26 mouse cellular contexts compared by ENCODE assay signal in genomic region chr11:34194158-34194941, GRCm38 (mm10). TPM values are rescaled to one million over a fixed set of nuclear protein-coding genes. Genes with fewer than 3 reads are reported as not detected.
A peak's percentile ranks its signal among the peaks of the same experiment; 100 is the strongest.
DNase-seq lines count a peak whose midpoint lies in the region; ATAC-seq and TF ChIP-seq lines count a peak whose summit lies in the region.
"Had no signal": no experiment of that assay in that cellular context is flagged by ENCODE, and none has a peak within 500 bp of the region (broad histone marks: within the 10 kb centered on the region; RNA-seq: fewer than 3 reads in every experiment).

No protein-coding gene starts in this region.

- no peak for TF ChIP-seq RAD21 in CH12.LX (IDR thresholded peaks at IDR 0.05; ENCODE audit: low read depth, low read length)

- no peaks in the 10 kb centered on the region for H3K4me1 ChIP-seq in heart, postnatal 0 days (ENCODE audit: control insufficient read depth, insufficient read depth)
- H3K4me1 ChIP-seq in lung, embryonic 16.5 days (replicated peaks; ENCODE audit: control insufficient read depth, insufficient read depth, low read length), result peaks cover 9% of the 10 kb centered on the region; the same call in 1 of the 2 replicates
- no peaks in the 10 kb centered on the region for H3K4me1 ChIP-seq in lung, adult 2 months (ENCODE audit: control insufficient read depth, insufficient read depth, low read length)
- peaks cover 20 to 44% of the 10 kb centered on the region in 2 experiments for H3K4me1 ChIP-seq in CH12.LX (ENCODE audit: control insufficient read depth in 1 of 2, insufficient read depth in 2 of 2)
- H3K4me1 ChIP-seq: forebrain, embryonic 13.5 days; intestine, embryonic 15.5 days had no signal

- in situ Hi-C loops in CH12.LX (cut with MboI; ENCODE audit: low pct_ligation_motif_present, low pct_unique_long_range_greater_than_20kb, low sequenced_read_pairs), result no loop called here

- TF ChIP-seq CTCF in heart, postnatal 0 days (IDR thresholded peaks at IDR 0.05; ENCODE audit: low read depth), result no peak
- no peak for TF ChIP-seq CTCF in lung, adult 2 months (IDR thresholded peaks at IDR 0.05; ENCODE audit: insufficient read depth, low read length)
- TF ChIP-seq CTCF in CH12.LX (conservative IDR thresholded peaks at IDR 0.05 in 1 of 2, IDR thresholded peaks at IDR 0.05 in 1 of 2; ENCODE audit: low read depth in 2 of 2, low read length in 2 of 2), result no peak
- TF ChIP-seq CTCF in brain, embryonic 14.5 days (IDR thresholded peaks at IDR 0.05; ENCODE audit: borderline replicate concordance, extremely low read depth, insufficient read depth, insufficient read length), result no peak

- dilution Hi-C loops in CH12.LX (cut with MboI; ENCODE audit: extremely low pct_ligation_motif_present, extremely low pct_unique_long_range_greater_than_20kb, low sequenced_read_pairs), result no loop called here

- no peak overlapping the region for H3K4me3 ChIP-seq in heart, postnatal 0 days (ENCODE audit: low read depth, low read length)
- no peak overlapping the region for H3K4me3 ChIP-seq in lung, embryonic 16.5 days (ENCODE audit: low read length)
- no peak overlapping the region for H3K4me3 ChIP-seq in lung, adult 2 months (replicated peaks; ENCODE audit: extremely low read depth, low read depth, low read length)
- peak overlapping the region in 1 of 3 experiments; percentile 13 for H3K4me3 ChIP-seq in CH12.LX (replicated peaks in 1 of 3; ENCODE audit: low read depth in 2 of 3, low read length in 2 of 3, poor library complexity in 1 of 3)
- H3K4me3 ChIP-seq: embryonic facial prominence, embryonic 10.5 days; forebrain, embryonic 13.5 days; gastrocnemius, adult 2 months; heart, embryonic 10.5 days; hindbrain, embryonic 10.5 days; intestine, embryonic 15.5 days had no signal

- H3K27ac ChIP-seq in heart, postnatal 0 days (ENCODE audit: low read depth), result peak overlapping the region; percentile 34; the same call in 1 of the 2 replicates
- H3K27ac ChIP-seq in lung, embryonic 16.5 days (ENCODE audit: low read length), result peak overlapping the region; percentile 79
- peak overlapping the region; percentile 65; the same call in 1 of the 2 replicates for H3K27ac ChIP-seq in CH12.LX (ENCODE audit: insufficient read depth, low read depth)
- H3K27ac ChIP-seq: embryonic facial prominence, embryonic 10.5 days; forebrain, embryonic 13.5 days; gastrocnemius, adult 2 months; heart, embryonic 10.5 days; hindbrain, embryonic 10.5 days; hindbrain, embryonic 14.5 days; intestine, embryonic 15.5 days had no signal

- TF ChIP-seq POLR2A in lung, adult 2 months (IDR thresholded peaks at IDR 0.05; ENCODE audit: borderline replicate concordance, extremely low read depth, low read depth, low read length), result no peak
- peak; percentile 36; the same call in 1 of the 2 replicates for TF ChIP-seq POLR2A in CH12.LX (IDR thresholded peaks at IDR 0.05; ENCODE audit: low read depth, low read length)
- no peak for TF ChIP-seq POLR2A in brain, embryonic 14.5 days (IDR thresholded peaks at IDR 0.05; ENCODE audit: borderline replicate concordance, extremely low read depth, insufficient read depth, insufficient read length, poor library complexity, severe bottlenecking)

- no peak for DNase-seq in heart, postnatal 0 days (ENCODE audit: low spot score)
- no peak for DNase-seq in heart, adult 18-20 months
- no peak for DNase-seq in lung, adult 2 months
- peak; percentile 80 for DNase-seq in CH12.LX (ENCODE audit: extremely low read depth)
- peak; percentile 4 for DNase-seq in brain, embryonic 14.5 days (ENCODE audit: low read depth)
- no peak for DNase-seq in yolk sac, embryonic 10.5 days (ENCODE audit: low spot score)
- DNase-seq: adrenal gland, adult 2 months; adrenal gland, postnatal 25 days; B cell, adult 2 months; cerebellum, adult 2 months; cerebellum, postnatal 10 days; forebrain, postnatal 0 days; gastrocnemius, adult 2 months; gastrocnemius, postnatal 25 days; heart, postnatal 14 days had no signal

- ATAC-seq in heart, postnatal 0 days (ENCODE audit: insufficient read depth, low read depth), result no peak; the same call in 1 of the 2 replicates
- ATAC-seq in lung, embryonic 16.5 days (ENCODE audit: low read depth), result peak; percentile 84
- ATAC-seq: activated CD4-positive, CD25-positive, alpha-beta regulatory T cell, adult 4 months; CD4-positive, CD25-positive, alpha-beta regulatory T cell, adult 4 months; forebrain, embryonic 13.5 days; forebrain, postnatal 0 days; intestine, embryonic 15.5 days; Patski had no signal

- TF ChIP-seq EP300 in heart, postnatal 0 days (IDR thresholded peaks at IDR 0.05; ENCODE audit: low read depth), result no peak
- peak; percentile 93 for TF ChIP-seq EP300 in CH12.LX (IDR thresholded peaks at IDR 0.05; ENCODE audit: low read length)

- no peak overlapping the region for H3K9ac ChIP-seq in heart, postnatal 0 days (replicated peaks; ENCODE audit: low read depth, low read length)
- H3K9ac ChIP-seq in lung, embryonic 16.5 days (ENCODE audit: low read length), result no peak overlapping the region
- H3K9ac ChIP-seq in CH12.LX (ENCODE audit: insufficient read depth, low read depth), result 0 out of 2 replicates have a peak overlapping the region, but pooled peaks have one; percentile 15
- H3K9ac ChIP-seq: forebrain, embryonic 13.5 days; forebrain, postnatal 0 days; hindbrain, embryonic 14.5 days; intestine, embryonic 15.5 days had no signal

- H3K27me3 ChIP-seq in heart, postnatal 0 days (ENCODE audit: control insufficient read depth, insufficient read depth, low read length), result no peaks in the 10 kb centered on the region
- no peaks in the 10 kb centered on the region for H3K27me3 ChIP-seq in lung, embryonic 16.5 days (ENCODE audit: control insufficient read depth, insufficient read depth, low read depth, low read length)
- H3K27me3 ChIP-seq in CH12.LX (replicated peaks), result peaks cover 1% of the 10 kb centered on the region
- H3K27me3 ChIP-seq: forebrain, embryonic 13.5 days; intestine, embryonic 15.5 days had no signal

- WGBS in heart, postnatal 0 days, result 42% methylated on average over 9 of the region's 9 CpGs
- WGBS in lung, embryonic 16.5 days, result 29% methylated on average over 9 of the region's 9 CpGs
- WGBS in lung, adult 2 months, result 43% methylated on average over 9 of the region's 9 CpGs

- H3K36me3 ChIP-seq in heart, postnatal 0 days (replicated peaks; ENCODE audit: control insufficient read depth, insufficient read depth, low read length), result no peaks in the 10 kb centered on the region
- H3K36me3 ChIP-seq in lung, embryonic 16.5 days (ENCODE audit: control insufficient read depth, insufficient read depth, low read length), result no peaks in the 10 kb centered on the region
- no peaks in the 10 kb centered on the region for H3K36me3 ChIP-seq in CH12.LX (replicated peaks in 1 of 2; ENCODE audit: control insufficient read depth in 1 of 2, insufficient read depth in 1 of 2, low read length in 1 of 2)
- H3K36me3 ChIP-seq: embryonic facial prominence, embryonic 10.5 days; heart, embryonic 10.5 days; hindbrain, embryonic 10.5 days; intestine, embryonic 15.5 days had no signal

- no peak overlapping the region for H3K4me2 ChIP-seq in heart, postnatal 0 days (ENCODE audit: low read depth, low read length)
- no peak overlapping the region for H3K4me2 ChIP-seq in lung, embryonic 16.5 days (ENCODE audit: low read depth, low read length)
- H3K4me2 ChIP-seq in CH12.LX (ENCODE audit: insufficient read depth, low read depth, poor library complexity, severe bottlenecking), result peak overlapping the region; percentile 97
- H3K4me2 ChIP-seq: forebrain, embryonic 13.5 days; hindbrain, embryonic 14.5 days; intestine, embryonic 15.5 days had no signal

- no peaks in the 10 kb centered on the region for H3K79me2 ChIP-seq in CH12.LX (replicated peaks; ENCODE audit: control insufficient read depth, extremely low read depth, insufficient read depth, poor library complexity, severe bottlenecking)

- H3K9me3 ChIP-seq in heart, postnatal 0 days (replicated peaks; ENCODE audit: control insufficient read depth, low read length), result no peaks in the 10 kb centered on the region
- no peaks in the 10 kb centered on the region for H3K9me3 ChIP-seq in lung, embryonic 16.5 days (ENCODE audit: control insufficient read depth, low read length)
- H3K9me3 ChIP-seq in CH12.LX (replicated peaks; ENCODE audit: low read length), result no peaks in the 10 kb centered on the region
- H3K9me3 ChIP-seq: embryonic facial prominence, embryonic 10.5 days; forebrain, embryonic 13.5 days; heart, embryonic 10.5 days; hindbrain, embryonic 10.5 days; intestine, embryonic 15.5 days had no signal

TF ChIP-seq in CH12.LX, 34 proteins besides CTCF, POLR2A, EP300 and RAD21 (continues in another document):
- peak; percentile 68 for TF ChIP-seq BHLHE40 (IDR thresholded peaks at IDR 0.05; ENCODE audit: low read depth, low read length)
- 0 out of 2 replicates have a peak, but pooled peaks have one; percentile 44 for TF ChIP-seq MAFK (IDR thresholded peaks at IDR 0.05; ENCODE audit: insufficient replicate concordance, low read length)
- TF ChIP-seq CHD1 (IDR thresholded peaks at IDR 0.05; ENCODE audit: low read depth, low read length), result peak; percentile 63; the same call in 1 of the 2 replicates
- TF ChIP-seq ZC3H11A (IDR thresholded peaks at IDR 0.05; ENCODE audit: low read depth, low read length), result no peak
- peak; percentile 47; the same call in 1 of the 2 replicates for TF ChIP-seq JUND (conservative IDR thresholded peaks at IDR 0.05; ENCODE audit: low read depth, low read length)
- TF ChIP-seq POLR2AphosphoS2 (IDR thresholded peaks at IDR 0.05; ENCODE audit: low read depth, low read length), result no peak
- TF ChIP-seq MEF2A (IDR thresholded peaks at IDR 0.05; ENCODE audit: borderline replicate concordance, low read depth, low read length), result peak; percentile 88
- no peak for TF ChIP-seq KAT2A (IDR thresholded peaks at IDR 0.05; ENCODE audit: insufficient replicate concordance, low read length)
- TF ChIP-seq ZMIZ1 (IDR thresholded peaks at IDR 0.05; ENCODE audit: low read depth, low read length), result no peak
- no peak for TF ChIP-seq E2F4 (IDR thresholded peaks at IDR 0.05; ENCODE audit: insufficient replicate concordance, low read depth, low read length)
- TF ChIP-seq ZKSCAN1 (IDR thresholded peaks at IDR 0.05; ENCODE audit: borderline replicate concordance, low read depth, low read length), result no peak
- TF ChIP-seq TCF12 (IDR thresholded peaks at IDR 0.05; ENCODE audit: low read depth, low read length), result peak; percentile 45; the same call in 1 of the 2 replicates
- no peak; the same call in 1 of the 2 replicates for TF ChIP-seq CHD2 (IDR thresholded peaks at IDR 0.05; ENCODE audit: low read length)

RNA-seq across cellular contexts. Expression of gene Foxi1, which starts 13.5 kb away (rescaled TPM):
- not detected in 2 replicates for total RNA-seq in heart, postnatal 0 days (2014; rRNA removed; ENCODE audit: low replicate concordance)
- polyA plus RNA-seq in heart, postnatal 0 days (2015; fragmentation: Nextera tagmentation; extraction: Ambion mirVana), result not detected in 2 replicates
- not detected for total RNA-seq in heart, adult 18-20 months (2021)
- not detected in 2 replicates for polyA plus RNA-seq in lung, embryonic 16.5 days (2015; fragmentation: Nextera tagmentation; extraction: Ambion mirVana)
- polyA plus RNA-seq in lung, adult 2 months (2012; rRNA removed), result 0.07 TPM in 1 of 2 replicates, not detected in the other
- total RNA-seq in CH12.LX (2012; rRNA removed), result not detected in 2 replicates
- total RNA-seq in CH12.LX (2014; rRNA removed), result not detected in 2 replicates
- polyA plus RNA-seq in CH12.LX (2012; ENCODE audit: insufficient read length, low read depth), result not detected in 2 replicates
- polyA plus RNA-seq in brain, embryonic 14.5 days (2012; rRNA removed), result not detected in 2 replicates
- total RNA-seq: adrenal gland, adult 2 months; adrenal gland, postnatal 25 days; forebrain, postnatal 0 days; gastrocnemius, adult 2 months; gastrocnemius, postnatal 25 days; granulocyte monocyte progenitor cell, adult 5-6 weeks; heart, postnatal 14 days had no signal
- polyA plus RNA-seq: activated CD4-positive, CD25-positive, alpha-beta regulatory T cell, adult 4 months; adrenal gland, adult 2 months; CD4-positive, CD25-positive, alpha-beta regulatory T cell, adult 4 months; cerebellum, adult 2 months; embryonic facial prominence, embryonic 10.5 days; forebrain, embryonic 13.5 days; forebrain, postnatal 0 days; heart, embryonic 10.5 days; hindbrain, embryonic 10.5 days; hindbrain, embryonic 14.5 days; intestine, embryonic 15.5 days; Patski had no signal

Comparison
In these comparisons a context has a peak if more than half of its experiments do, and no peak if none do; other contexts are left out.
1. DNase-seq: peak in CH12.LX (single experiment) and brain, embryonic 14.5 days (single experiment); none in heart, postnatal 0 days (single experiment), heart, adult 18-20 months (0 of 2), lung, adult 2 months (single experiment) and yolk sac, embryonic 10.5 days (single experiment).
2. Peak in every context shown above with its lines, with median percentiles within 50 percentile points of each other: H3K27ac ChIP-seq.